Mouse (Mus musculus) midbrain, embryonic 12.5 days (tissue): ENCODE data around the gene Tmem158. TPM values are rescaled to one million over a fixed set of nuclear protein-coding genes. Genes with fewer than 3 reads are reported as not detected.
A peak's percentile ranks its signal among the peaks of the same experiment; 100 is the strongest.

Experiments
- ATAC-seq: fragments of 200-750 bp; cut with Nextera tagmentation; 2 replicates; pipeline ENCODE4 v1.8.0; 2017; ENCODE audit warnings: low read depth, moderate TSS enrichment, moderate library complexity; ENCODE audit not compliant: low FRiP score
- H3K27ac ChIP-seq: fragments of 300-500 bp; sonication (generic); replicated peaks from 2 replicates; pipeline ENCODE4 v1.5.1; 2016; ENCODE audit warnings: mild to moderate bottlenecking
- H3K27me3 ChIP-seq: fragments of 300-500 bp; sonication (generic); 2 replicates; pipeline ENCODE4 v1.6.1; 2016; ENCODE audit warnings: mild to moderate bottlenecking
- H3K36me3 ChIP-seq: fragments of 300-500 bp; sonication (generic); 2 replicates; pipeline ENCODE4 v1.6.1; 2016
- H3K4me1 ChIP-seq: fragments of 300-500 bp; sonication (generic); 2 replicates; pipeline ENCODE4 v1.6.1; 2016
- H3K4me2 ChIP-seq: fragments of 300-500 bp; sonication (generic); replicated peaks from 2 replicates; pipeline ENCODE4 v1.6.1; 2016; ENCODE audit warnings: mild to moderate bottlenecking, moderate library complexity
- H3K4me3 ChIP-seq: fragments of 300-500 bp; sonication (generic); 2 replicates; pipeline ENCODE4 v1.5.1; 2016; ENCODE audit warnings: mild to moderate bottlenecking
- H3K9ac ChIP-seq: fragments of 300-500 bp; sonication (generic); replicated peaks from 2 replicates; pipeline ENCODE4 v1.6.1; 2016; ENCODE audit warnings: mild to moderate bottlenecking, moderate library complexity
- H3K9me3 ChIP-seq: fragments of 300-500 bp; sonication (generic); 2 replicates; pipeline ENCODE4 v1.6.1; 2016; ENCODE audit warnings: mild to moderate bottlenecking
- WGBS: fragments of 180-500 bp; shearing (Covaris S2); methylation state at CpG from one replicate; pipeline ENCODE4 v1.1.7; 2016; 5-methylcytosine and 5-hydroxymethylcytosine counted together
- polyA plus RNA-seq: library from polyadenylated mRNA; unstranded; fragments of >200 nt; fragmentation: Nextera tagmentation; extraction: Ambion mirVana; gene quantifications from 2 replicates; pipeline ENCODE4 v1.2.1, GENCODE M21; 2016

The Tmem158 gene
- polyA plus RNA-seq: 12.4 and 14.3 TPM in 2 replicates

- H3K4me1 ChIP-seq: 0 out of 2 replicates have a peak, but pooled peaks cover 3% of the 10 kb centered on the region
- peak within 1 kb of the TSS; percentile 65 for H3K4me2 ChIP-seq
- peak within 1 kb of the TSS; percentile 56 for H3K27ac ChIP-seq
- H3K9ac ChIP-seq: peak within 1 kb of the TSS; percentile 72
- 0% methylated on average over 40 of the region's 40 CpGs for WGBS
- peak within 1 kb of the TSS; percentile 72 for H3K4me3 ChIP-seq
- ATAC-seq: peak; percentile 89
- no peaks in the 10 kb centered on the region for H3K9me3 ChIP-seq
- no peaks in the 10 kb centered on the region for H3K36me3 ChIP-seq
- peaks cover 31% of the 10 kb centered on the region for H3K27me3 ChIP-seq
Measured at GRCm38 (mm10) chr9:123260611-123261021, at the start of gene Tmem158. Gene Tmem158 (minus strand): TSS chr9:123260764.

GRCm38 (mm10) chr9:123309685-123310365, 49.3 kb upstream of the Tmem158 start:
- 88% methylated on average over 2 of the region's 2 CpGs for WGBS
- Histone ChIP-seq H3K36me3 (no peaks in the 10 kb centered on the region), H3K4me2 (no peak overlapping the region), H3K4me1 (no peaks in the 10 kb centered on the region), H3K4me3 (no peak overlapping the region), H3K9me3 (no peaks in the 10 kb centered on the region), H3K27ac (no peak overlapping the region), H3K9ac (no peak overlapping the region), H3K27me3 (no peaks in the 10 kb centered on the region)
- no peak for ATAC-seq

GRCm38 (mm10) chr9:123309073-123309472, 48.5 kb upstream of the Tmem158 start:
- ATAC-seq: no peak
- Histone ChIP-seq H3K27me3 (no peaks in the 10 kb centered on the region), H3K27ac (no peak overlapping the region), H3K4me2 (no peak overlapping the region), H3K9me3 (no peaks in the 10 kb centered on the region), H3K4me1 (no peaks in the 10 kb centered on the region), H3K36me3 (no peaks in the 10 kb centered on the region), H3K9ac (no peak overlapping the region), H3K4me3 (no peak overlapping the region)
- WGBS: 78% methylated on average over 5 of the region's 5 CpGs

GRCm38 (mm10) chr9:123304917-123305316, 44.4 kb upstream of the Tmem158 start:
- no peak overlapping the region for H3K4me2 ChIP-seq
- H3K4me1 ChIP-seq: no peaks in the 10 kb centered on the region
- H3K4me3 ChIP-seq: no peak overlapping the region
- no peaks in the 10 kb centered on the region for H3K9me3 ChIP-seq
- H3K36me3 ChIP-seq: no peaks in the 10 kb centered on the region
- H3K9ac ChIP-seq: no peak overlapping the region
- H3K27me3 ChIP-seq: no peaks in the 10 kb centered on the region
- 91% methylated on average over 8 of the region's 8 CpGs for WGBS
- no peak overlapping the region for H3K27ac ChIP-seq
- no peak for ATAC-seq

- no peak for ATAC-seq
- Histone ChIP-seq H3K4me2 (no peak overlapping the region), H3K4me1 (no peaks in the 10 kb centered on the region), H3K4me3 (no peak overlapping the region), H3K36me3 (no peaks in the 10 kb centered on the region), H3K9ac (no peak overlapping the region), H3K27ac (no peak overlapping the region), H3K9me3 (no peaks in the 10 kb centered on the region), H3K27me3 (no peaks in the 10 kb centered on the region)
- 86% methylated on average over 7 of the region's 7 CpGs for whole genome bisulfite sequencing
Measured at GRCm38 (mm10) chr9:123303952-123304351, 43.4 kb upstream of the Tmem158 start.

GRCm38 (mm10) chr9:123302759-123303313, 42.3 kb upstream of the Tmem158 start:
- no peak for ATAC-seq
- Histone ChIP-seq H3K4me1 (no peaks in the 10 kb centered on the region), H3K36me3 (no peaks in the 10 kb centered on the region), H3K9ac (no peak overlapping the region), H3K4me2 (no peak overlapping the region), H3K4me3 (no peak overlapping the region), H3K27me3 (no peaks in the 10 kb centered on the region), H3K27ac (no peak overlapping the region), H3K9me3 (no peaks in the 10 kb centered on the region)
- 81% methylated on average over 2 of the region's 2 CpGs for whole genome bisulfite sequencing

- 88% methylated on average over 7 of the region's 7 CpGs for WGBS
- no peak overlapping the region for H3K4me2 ChIP-seq
- ATAC-seq: no peak
- H3K4me3 ChIP-seq: no peak overlapping the region
- no peak overlapping the region for H3K9ac ChIP-seq
- H3K27ac ChIP-seq: no peak overlapping the region
- H3K4me1 ChIP-seq: no peaks in the 10 kb centered on the region
- no peaks in the 10 kb centered on the region for H3K9me3 ChIP-seq
- no peaks in the 10 kb centered on the region for H3K36me3 ChIP-seq
- no peaks in the 10 kb centered on the region for H3K27me3 ChIP-seq
Measured at GRCm38 (mm10) chr9:123297862-123298261, 37.3 kb upstream of the Tmem158 start.

- no peak overlapping the region for H3K9ac ChIP-seq
- no peak for ATAC-seq
- H3K9me3 ChIP-seq: no peaks in the 10 kb centered on the region
- no peaks in the 10 kb centered on the region for H3K4me1 ChIP-seq
- no peaks in the 10 kb centered on the region for H3K27me3 ChIP-seq
- no peak overlapping the region for H3K4me2 ChIP-seq
- no peaks in the 10 kb centered on the region for H3K36me3 ChIP-seq
- H3K4me3 ChIP-seq: no peak overlapping the region
- H3K27ac ChIP-seq: no peak overlapping the region
Measured at GRCm38 (mm10) chr9:123296229-123296628, 35.7 kb upstream of the Tmem158 start.

- Histone ChIP-seq H3K4me3 (no peak overlapping the region), H3K9me3 (no peaks in the 10 kb centered on the region), H3K4me2 (no peak overlapping the region), H3K9ac (no peak overlapping the region), H3K4me1 (no peaks in the 10 kb centered on the region), H3K27me3 (no peaks in the 10 kb centered on the region), H3K36me3 (no peaks in the 10 kb centered on the region), H3K27ac (no peak overlapping the region)
- ATAC-seq: no peak
- WGBS: 85% methylated on average over 5 of the region's 5 CpGs
Measured at GRCm38 (mm10) chr9:123294581-123294980, 34.0 kb upstream of the Tmem158 start.

GRCm38 (mm10) chr9:123288378-123288777, 27.8 kb upstream of the Tmem158 start:
- H3K27ac ChIP-seq: no peak overlapping the region
- no peaks in the 10 kb centered on the region for H3K36me3 ChIP-seq
- H3K4me1 ChIP-seq: no peaks in the 10 kb centered on the region
- 69% methylated on average over 3 of the region's 3 CpGs for WGBS
- no peaks in the 10 kb centered on the region for H3K27me3 ChIP-seq
- no peaks in the 10 kb centered on the region for H3K9me3 ChIP-seq
- no peak overlapping the region for H3K9ac ChIP-seq
- no peak overlapping the region for H3K4me3 ChIP-seq
- H3K4me2 ChIP-seq: no peak overlapping the region
- ATAC-seq: no peak

- Histone ChIP-seq H3K9me3 (no peaks in the 10 kb centered on the region), H3K4me1 (no peaks in the 10 kb centered on the region), H3K9ac (no peak overlapping the region), H3K36me3 (no peaks in the 10 kb centered on the region), H3K27me3 (no peaks in the 10 kb centered on the region), H3K27ac (no peak overlapping the region), H3K4me3 (no peak overlapping the region), H3K4me2 (no peak overlapping the region)
- no peak for ATAC-seq
- 54% methylated on average over 4 of the region's 4 CpGs for WGBS
Measured at GRCm38 (mm10) chr9:123285623-123286022, 25.1 kb upstream of the Tmem158 start.

GRCm38 (mm10) chr9:123280775-123281174, 20.2 kb upstream of the Tmem158 start:
- Histone ChIP-seq H3K27ac (no peak overlapping the region), H3K4me3 (no peak overlapping the region), H3K36me3 (no peaks in the 10 kb centered on the region), H3K27me3 (no peaks in the 10 kb centered on the region), H3K4me1 (no peaks in the 10 kb centered on the region), H3K4me2 (no peak overlapping the region), H3K9me3 (no peaks in the 10 kb centered on the region), H3K9ac (no peak overlapping the region)
- no peak for ATAC-seq

- no peak for ATAC-seq
- H3K27me3 ChIP-seq: no peaks in the 10 kb centered on the region
- 81% methylated on average over 2 of the region's 2 CpGs for WGBS
- H3K4me3 ChIP-seq: no peak overlapping the region
- no peak overlapping the region for H3K9ac ChIP-seq
- no peak overlapping the region for H3K27ac ChIP-seq
- H3K4me1 ChIP-seq: no peaks in the 10 kb centered on the region
- H3K36me3 ChIP-seq: no peaks in the 10 kb centered on the region
- no peak overlapping the region for H3K4me2 ChIP-seq
- H3K9me3 ChIP-seq: no peaks in the 10 kb centered on the region
Measured at GRCm38 (mm10) chr9:123278003-123278402, 17.4 kb upstream of the Tmem158 start.
